Mouse (Mus musculus): Measurements from ENCODE around the gene B4galt3.
A peak's percentile ranks its signal among the peaks of the same experiment; 100 is the strongest.
"Not testable (repeated sequence)": the region's sequence is repeated elsewhere in the genome, so short reads cannot be mapped to it uniquely, and the experiment has no call there.

The B4galt3 gene

GRCm38 (mm10) chr1:171240911-171241310 lies 29.2 kb upstream of the B4galt3 start:
- no peak for DNase-seq (ENCODE audit: low spot score)

DNA sequence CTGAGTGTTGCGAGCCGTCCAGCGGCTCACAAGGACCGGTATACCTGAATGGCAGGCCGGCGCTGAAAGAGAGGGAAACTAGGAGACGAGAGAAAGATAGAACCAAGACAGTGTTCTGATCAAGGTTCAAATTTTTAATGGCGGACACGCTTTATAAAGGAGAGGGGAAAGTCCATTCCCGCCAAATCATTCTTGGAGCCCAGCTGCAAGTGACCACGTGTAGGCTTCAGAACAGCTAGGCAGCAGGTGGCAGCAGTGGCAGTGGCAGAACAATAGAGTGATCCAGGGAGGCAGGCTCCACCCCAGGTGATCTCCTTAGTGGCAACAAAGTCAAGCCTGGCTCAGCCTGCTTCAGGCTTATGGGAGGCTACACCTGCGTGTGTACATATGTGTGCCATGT lies 28.2 kb upstream of the B4galt3 start:
- not testable (repeated sequence) for DNase-seq (ENCODE audit: low spot score)

GRCm38 (mm10) chr1:171245353-171245752 lies 24.8 kb upstream of the B4galt3 start:
- no peak for DNase-seq (ENCODE audit: low spot score)

- DNase-seq (ENCODE audit: low spot score), result peak; percentile 96
Measured at GRCm38 (mm10) chr1:171246709-171247452, 23.2 kb upstream of the B4galt3 start.

DNA sequence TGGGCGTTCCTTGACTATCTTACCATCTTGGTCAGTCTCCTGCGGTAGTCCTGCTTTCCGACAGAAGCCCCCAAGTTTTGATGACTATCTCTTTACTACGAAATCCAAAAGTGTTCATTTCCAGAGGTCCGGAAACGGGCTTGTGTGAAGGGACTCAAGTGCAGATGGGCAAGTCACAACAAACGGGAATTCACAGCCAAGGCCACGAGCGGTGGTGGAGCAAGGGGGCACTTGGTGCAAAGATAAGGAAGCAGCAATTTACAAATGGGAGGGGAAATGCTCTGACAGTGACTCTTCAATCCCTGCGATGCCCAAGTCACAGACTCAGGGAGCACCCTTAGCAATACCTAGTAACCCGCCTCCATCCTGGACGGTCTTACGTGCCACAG lies 22.7 kb upstream of the B4galt3 start:
- no peak for DNase-seq (ENCODE audit: low spot score)

DNA sequence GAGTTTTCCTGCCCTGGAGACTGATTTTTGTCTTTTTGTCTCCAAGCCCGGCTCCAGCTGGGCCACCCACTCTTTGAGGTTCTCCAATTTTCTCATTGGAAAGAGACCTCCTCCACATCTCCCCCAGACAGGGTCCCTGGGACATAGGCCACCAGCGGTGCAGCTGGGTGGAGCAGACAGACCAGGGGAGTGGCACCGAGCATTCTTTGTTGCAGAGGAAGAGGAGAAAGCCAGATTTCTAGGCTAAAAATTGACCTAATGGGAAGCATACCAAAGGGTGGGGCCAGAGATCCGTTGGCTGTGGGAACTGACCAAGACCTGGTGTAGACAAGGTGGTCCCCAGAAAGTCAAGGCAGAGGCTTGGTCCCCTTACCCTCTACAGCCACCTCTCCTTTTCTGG lies 22.2 kb upstream of the B4galt3 start:
- no peak for DNase-seq (ENCODE audit: low spot score)

- DNase-seq (ENCODE audit: low spot score), result no peak
Measured at GRCm38 (mm10) chr1:171248386-171249226, 21.5 kb upstream of the B4galt3 start.

- no peak for DNase-seq (ENCODE audit: low spot score)
Measured at GRCm38 (mm10) chr1:171249913-171250600, 20.1 kb upstream of the B4galt3 start, which contains the start of gene Adamts4. Adamts4 (plus strand) TSS chr1:171250421.

DNA sequence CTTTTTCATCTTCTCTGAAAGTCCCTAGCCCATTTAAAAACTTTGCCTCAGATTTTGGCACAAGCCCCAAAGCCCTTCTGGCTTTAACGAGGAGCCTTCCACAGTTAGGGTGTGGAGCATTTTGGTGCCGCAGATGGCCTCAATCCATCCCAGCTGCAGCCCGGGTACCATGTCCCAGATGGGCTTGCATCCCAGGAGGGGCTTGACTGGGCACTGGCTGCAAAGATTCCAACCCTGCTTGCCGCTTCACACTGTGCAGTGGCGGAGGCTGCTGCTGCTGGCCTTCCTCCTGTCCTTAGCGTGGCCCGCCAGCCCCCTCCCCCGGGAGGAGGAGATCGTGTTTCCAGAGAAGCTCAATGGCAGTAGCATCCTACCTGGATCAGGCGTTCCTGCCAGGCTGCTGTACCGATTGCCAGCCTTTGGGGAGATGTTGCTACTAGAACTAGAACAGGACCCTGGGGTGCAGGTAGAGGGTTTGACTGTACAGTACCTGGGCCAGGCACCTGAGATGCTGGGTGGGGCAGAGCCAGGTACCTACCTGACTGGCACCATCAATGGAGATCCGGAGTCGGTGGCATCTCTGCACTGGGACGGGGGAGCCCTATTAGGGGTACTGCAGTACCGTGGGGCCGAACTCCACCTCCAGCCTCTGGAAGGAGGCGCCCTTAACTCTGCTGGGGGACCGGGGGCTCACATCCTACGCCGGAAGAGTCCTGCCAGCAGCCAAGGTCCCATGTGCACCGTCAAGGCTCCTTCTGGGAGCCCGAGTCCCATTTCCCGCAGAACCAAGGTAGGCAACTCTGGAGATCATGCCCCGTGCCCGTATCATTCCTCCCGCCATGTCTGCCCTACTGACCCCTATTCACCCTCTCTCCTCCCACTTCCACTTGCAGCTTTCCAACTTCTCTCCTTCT lies 19.2 kb upstream of the B4galt3 start, which contains the start of gene Ndufs2:
TSS of gene Ndufs2 (minus strand) at position 709 of the 914 bp plus-strand sequence.
- DNase-seq (ENCODE audit: low spot score), result no peak

DNA sequence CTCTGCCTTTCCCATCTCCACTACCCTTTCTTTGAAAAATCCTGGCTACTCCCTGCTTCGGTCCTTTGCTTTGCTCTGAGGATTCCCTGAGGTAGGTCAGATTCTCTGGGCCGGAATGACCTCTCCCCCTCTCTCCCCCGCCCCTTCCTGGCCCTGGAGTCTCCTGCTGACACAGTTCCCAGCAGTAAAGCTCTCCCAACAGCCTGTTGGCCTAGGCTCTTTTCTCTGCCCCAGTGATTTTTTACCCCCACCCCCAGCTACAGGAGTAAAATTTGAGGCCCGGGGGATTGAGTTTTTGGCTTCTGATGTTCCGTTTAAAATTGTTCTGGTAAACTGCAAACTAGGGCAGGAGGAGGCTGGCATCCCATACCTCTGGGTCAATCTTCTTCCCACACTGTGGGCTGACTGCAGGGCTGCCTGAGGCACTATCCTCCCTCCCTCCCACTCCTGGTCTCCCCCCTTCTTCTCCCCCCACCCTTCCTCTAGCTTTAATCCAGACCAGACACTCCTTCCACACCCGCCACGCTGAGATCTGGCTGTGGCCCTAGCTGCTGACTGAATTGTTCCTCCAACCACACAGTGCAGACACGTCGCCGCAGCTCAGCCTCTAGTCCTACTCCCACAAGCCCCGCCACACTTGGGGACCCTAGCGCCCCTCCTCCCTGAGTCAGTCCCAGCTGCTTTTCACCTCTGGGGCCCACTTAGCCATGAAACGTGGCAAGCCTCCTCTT lies 18.4 kb upstream of the B4galt3 start:
- peak; percentile 49 for DNase-seq (ENCODE audit: low spot score)

- DNase-seq (ENCODE audit: low spot score), result no peak
Measured at GRCm38 (mm10) chr1:171252415-171252814, 17.7 kb upstream of the B4galt3 start.

DNA sequence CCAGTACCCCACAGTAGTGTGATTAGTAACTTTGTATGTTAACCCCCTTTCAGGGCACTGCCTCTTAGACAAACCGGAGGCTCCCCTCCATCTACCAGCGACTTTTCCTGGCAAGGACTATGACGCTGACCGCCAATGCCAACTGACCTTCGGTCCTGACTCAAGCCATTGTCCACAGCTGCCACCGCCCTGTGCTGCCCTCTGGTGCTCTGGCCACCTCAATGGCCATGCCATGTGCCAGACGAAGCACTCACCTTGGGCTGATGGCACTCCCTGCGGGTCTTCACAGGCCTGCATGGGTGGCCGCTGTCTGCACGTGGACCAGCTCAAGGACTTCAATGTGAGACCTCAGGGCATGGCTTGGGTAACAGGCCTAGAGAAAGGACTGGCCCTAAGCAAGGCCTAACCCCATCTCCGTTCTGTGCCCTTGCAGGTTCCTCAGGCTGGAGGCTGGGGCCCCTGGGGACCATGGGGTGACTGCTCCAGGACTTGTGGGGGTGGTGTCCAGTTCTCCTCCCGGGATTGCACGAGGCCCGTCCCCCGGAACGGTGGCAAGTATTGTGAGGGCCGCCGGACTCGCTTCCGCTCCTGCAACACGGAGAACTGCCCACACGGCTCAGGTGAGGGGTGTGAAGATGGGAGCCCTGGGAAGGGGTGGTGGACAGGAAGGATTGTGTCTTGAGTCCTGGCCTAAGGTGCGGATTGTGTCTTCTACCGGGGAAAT lies 13.9 kb upstream of the B4galt3 start:
- no peak for DNase-seq (ENCODE audit: low spot score)

DNA sequence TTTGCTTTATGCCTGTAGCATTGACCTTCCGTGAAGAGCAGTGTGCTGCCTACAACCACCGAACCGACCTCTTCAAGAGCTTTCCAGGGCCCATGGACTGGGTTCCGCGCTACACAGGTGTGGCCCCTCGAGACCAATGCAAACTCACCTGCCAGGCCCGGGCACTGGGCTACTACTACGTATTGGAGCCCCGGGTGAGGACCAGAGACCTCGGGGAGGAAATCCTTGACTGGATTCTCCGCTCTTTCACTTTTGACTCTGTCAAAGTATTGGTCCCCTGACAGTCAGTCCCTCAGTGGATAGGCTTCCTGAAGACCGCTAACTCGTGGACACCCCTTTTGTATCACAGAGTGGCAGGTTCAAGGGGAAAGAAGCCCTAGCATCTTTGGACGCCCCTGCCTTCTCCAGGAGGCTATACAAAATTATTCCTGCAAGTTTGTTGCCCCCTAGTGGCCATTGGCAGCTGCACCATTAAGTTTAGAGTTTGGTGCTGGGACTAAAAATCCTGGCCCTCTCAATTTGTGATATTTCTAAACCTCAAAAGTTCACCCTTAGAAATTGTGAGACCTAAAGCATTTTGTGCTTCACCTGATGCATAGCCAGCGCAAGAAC lies 13.1 kb upstream of the B4galt3 start:
- DNase-seq (ENCODE audit: low spot score), result peak; percentile 44

GRCm38 (mm10) chr1:171257781-171258180 lies 12.3 kb upstream of the B4galt3 start:
- no peak for DNase-seq (ENCODE audit: low spot score)

- no peak for DNase-seq (ENCODE audit: low spot score)
Measured at GRCm38 (mm10) chr1:171258921-171259320, 11.2 kb upstream of the B4galt3 start.

DNA sequence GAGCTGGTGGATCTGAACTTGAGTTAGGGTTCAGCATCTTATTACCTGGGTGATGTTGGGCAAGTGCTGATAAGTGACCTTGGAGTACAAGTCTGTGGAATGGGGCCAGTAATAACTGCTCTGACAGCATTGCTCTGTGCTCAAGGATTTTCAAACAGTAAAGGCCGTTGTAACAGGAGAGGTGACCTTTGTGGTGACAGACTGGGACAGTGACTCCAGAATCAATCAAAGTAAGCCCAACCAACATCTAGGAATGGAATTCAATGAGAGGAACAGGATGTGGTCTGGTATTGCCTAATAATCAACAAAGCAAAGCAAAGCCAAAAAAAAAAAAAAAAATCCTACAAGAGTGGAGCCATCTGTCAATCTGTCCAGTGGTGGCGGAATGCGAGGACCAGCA lies 9.8 kb upstream of the B4galt3 start:
- DNase-seq (ENCODE audit: low spot score), result no peak

- DNase-seq (ENCODE audit: low spot score), result peak; percentile 50
Measured at GRCm38 (mm10) chr1:171262594-171263130, 7.5 kb upstream of the B4galt3 start.

GRCm38 (mm10) chr1:171263185-171263611 lies 6.9 kb upstream of the B4galt3 start:
- no peak for DNase-seq (ENCODE audit: low spot score)

Data from ovary, postnatal 36 days (tissue).